Mouse (Mus musculus) CH12.LX (cell line): ENCODE results near the gene Cluap1. TPM values are rescaled to one million over a fixed set of nuclear protein-coding genes. Genes with fewer than 3 reads are reported as not detected.

Experiments
- DNase-seq: peaks from one replicate; pipeline ENCODE4 v3.0.0-alpha.2; 2013; ENCODE audit errors: extremely low read depth
- H3K27ac ChIP-seq: 2 replicates; pipeline ENCODE4 v1.5.1; 2012; ENCODE audit warnings: low read depth, mild to moderate bottlenecking, control low read depth, moderate library complexity; ENCODE audit not compliant: insufficient read depth
- H3K27me3 ChIP-seq: replicated peaks from 2 replicates; pipeline ENCODE3; 2012; ENCODE audit warnings: inconsistent platforms
- H3K36me3 ChIP-seq, 2 experiments: replicated peaks in 1 of 2; 2 replicates each; pipeline versions ENCODE3 to v1.6.1; 2012; ENCODE audit warnings: inconsistent platforms in 1 of 2, low read length in 1 of 2, mild to moderate bottlenecking in 1 of 2, mixed read lengths in 1 of 2, moderate library complexity in 1 of 2; ENCODE audit not compliant: control insufficient read depth in 1 of 2, insufficient read depth in 1 of 2
- H3K4me1 ChIP-seq, 2 experiments: 2 replicates each; pipeline ENCODE4 v1.6.1; 2012; ENCODE audit warnings: inconsistent platforms in 1 of 2, moderate library complexity in 1 of 2; ENCODE audit not compliant: insufficient read depth in 2 of 2, control insufficient read depth in 1 of 2
- H3K4me2 ChIP-seq: 2 replicates; pipeline ENCODE4 v1.6.1; 2012; ENCODE audit warnings: low read depth, mild to moderate bottlenecking, control low read depth; ENCODE audit not compliant: poor library complexity, insufficient read depth, severe bottlenecking
- H3K4me3 ChIP-seq, 3 experiments: fragments of 150-350 bp in 1 of 3; sonication (generic) in 1 of 3; replicated peaks in 1 of 3; 2 replicates each; pipeline versions ENCODE3 to v1.5.1; 2011 to 2012; ENCODE audit warnings: low read depth in 2 of 3, low read length in 2 of 3, mild to moderate bottlenecking in 2 of 3, moderate library complexity in 2 of 3, control low read depth in 1 of 3, improper control_type of control experiment in 1 of 3, inconsistent platforms in 1 of 3, mixed read lengths in 1 of 3; ENCODE audit not compliant: poor library complexity in 1 of 3
- H3K79me2 ChIP-seq: replicated peaks from 2 replicates; pipeline ENCODE4 v1.6.1; 2012; ENCODE audit warnings: mild to moderate bottlenecking, moderate library complexity; ENCODE audit not compliant: control insufficient read depth, poor library complexity, insufficient read depth, severe bottlenecking; ENCODE audit errors: extremely low read depth
- H3K9ac ChIP-seq: 2 replicates; pipeline ENCODE4 v1.6.1; 2012; ENCODE audit warnings: low read depth, mild to moderate bottlenecking, control low read depth, moderate library complexity; ENCODE audit not compliant: insufficient read depth
- H3K9me3 ChIP-seq: replicated peaks from 2 replicates; pipeline ENCODE3; 2012; ENCODE audit warnings: low read length, inconsistent platforms, mixed read lengths
- CHD2 ChIP-seq: IDR thresholded peaks from 2 replicates; pipeline ENCODE4 v1.6.1; 2011; ENCODE audit warnings: low read length, improper control_type of control experiment
- CTCF ChIP-seq, 2 experiments: IDR thresholded peaks in 1 of 2; conservative IDR thresholded peaks in 1 of 2; 2 replicates each; pipeline ENCODE4 v1.5.1; 2011 to 2012; ENCODE audit warnings: low read depth in 2 of 2, low read length in 2 of 2, improper control_type of control experiment in 1 of 2, inconsistent platforms in 1 of 2, mild to moderate bottlenecking in 1 of 2, moderate library complexity in 1 of 2
- ETS1 ChIP-seq: conservative IDR thresholded peaks from 2 replicates; pipeline ENCODE4 v1.6.1; 2012; ENCODE audit warnings: low read depth, mild to moderate bottlenecking, inconsistent platforms, low read length, improper control_type of control experiment, moderate library complexity
- GABPA ChIP-seq: IDR thresholded peaks from 2 replicates; pipeline ENCODE4 v1.6.1; 2012; ENCODE audit warnings: low read depth, low read length, improper control_type of control experiment, inconsistent platforms; ENCODE audit not compliant: insufficient replicate concordance
- IRF4 ChIP-seq: IDR thresholded peaks from 2 replicates; pipeline ENCODE4 v1.6.1; 2014; ENCODE audit warnings: low read depth, mild to moderate bottlenecking, inconsistent platforms, low read length, improper control_type of control experiment
- JUN ChIP-seq: IDR thresholded peaks from 2 replicates; pipeline ENCODE4 v1.6.1; 2011; ENCODE audit warnings: low read depth, mild to moderate bottlenecking, low read length, improper control_type of control experiment, moderate library complexity; ENCODE audit not compliant: insufficient read depth
- JUND ChIP-seq: conservative IDR thresholded peaks from 2 replicates; pipeline ENCODE4 v1.6.1; 2011; ENCODE audit warnings: low read depth, low read length, improper control_type of control experiment
- MAX ChIP-seq: IDR thresholded peaks from 2 replicates; pipeline ENCODE4 v1.6.1; 2011; ENCODE audit warnings: low read length, improper control_type of control experiment
- MAZ ChIP-seq: IDR thresholded peaks from 2 replicates; pipeline ENCODE4 v1.6.1; 2012; ENCODE audit warnings: low read depth, mild to moderate bottlenecking, inconsistent platforms, low read length, improper control_type of control experiment, moderate library complexity
- MEF2A ChIP-seq: IDR thresholded peaks from 2 replicates; pipeline ENCODE4 v1.6.1; 2014; ENCODE audit warnings: low read depth, mild to moderate bottlenecking, inconsistent platforms, low read length, improper control_type of control experiment, borderline replicate concordance
- MYC ChIP-seq: IDR thresholded peaks from 2 replicates; pipeline ENCODE4 v1.6.1; 2011; ENCODE audit warnings: low read depth, mild to moderate bottlenecking, improper control_type of control experiment, low read length
- NELFE ChIP-seq: IDR thresholded peaks from 2 replicates; pipeline ENCODE4 v1.6.1; 2011; ENCODE audit warnings: low read depth, low read length, improper control_type of control experiment
- POLR2A ChIP-seq: IDR thresholded peaks from 2 replicates; pipeline ENCODE4 v1.6.1; 2011; ENCODE audit warnings: low read depth, mild to moderate bottlenecking, improper control_type of control experiment, low read length
- RAD21 ChIP-seq: IDR thresholded peaks from 2 replicates; pipeline ENCODE4 v1.6.1; 2011; ENCODE audit warnings: low read depth, mild to moderate bottlenecking, low read length, improper control_type of control experiment, moderate library complexity
- SIN3A ChIP-seq: IDR thresholded peaks from 2 replicates; pipeline ENCODE4 v1.6.1; 2012; ENCODE audit warnings: low read length, improper control_type of control experiment, inconsistent platforms
- SMC3 ChIP-seq: IDR thresholded peaks from 2 replicates; pipeline ENCODE4 v1.6.1; 2011; ENCODE audit warnings: low read depth, low read length, improper control_type of control experiment
- TCF12 ChIP-seq: IDR thresholded peaks from 2 replicates; pipeline ENCODE4 v1.6.1; 2014; ENCODE audit warnings: low read depth, mild to moderate bottlenecking, inconsistent platforms, low read length, improper control_type of control experiment
- UBTF ChIP-seq: IDR thresholded peaks from 2 replicates; pipeline ENCODE4 v1.6.1; 2012; ENCODE audit warnings: low read depth, mild to moderate bottlenecking, inconsistent platforms, low read length, improper control_type of control experiment, moderate library complexity
- ZKSCAN1 ChIP-seq: IDR thresholded peaks from 2 replicates; pipeline ENCODE4 v1.6.1; 2012; ENCODE audit warnings: low read depth, inconsistent platforms, low read length, improper control_type of control experiment, borderline replicate concordance
- dilution Hi-C: fragments of 300-500 bp; cut with MboI; formaldehyde crosslinking; loops from 2 replicates; pipeline ENCODE4 v1.14.3; 2020; ENCODE audit warnings: low sequenced_read_pairs; ENCODE audit not compliant: extremely low pct_unique_long_range_greater_than_20kb, extremely low pct_ligation_motif_present
- in situ Hi-C: fragments of 300-500 bp; cut with MboI; formaldehyde crosslinking; loops from 3 replicates; pipeline ENCODE4 v1.14.3; 2019; ENCODE audit warnings: low sequenced_read_pairs, low pct_ligation_motif_present, low pct_unique_long_range_greater_than_20kb, mixed read lengths
- polyA plus RNA-seq: library from polyadenylated mRNA; unstranded; fragments of >175 nt; gene quantifications from 2 replicates; pipeline ENCODE4 v1.2.1, GENCODE M21; 2012; ENCODE audit warnings: low read depth; ENCODE audit not compliant: insufficient read length
- total RNA-seq, 2 experiments: library from RNA; depleted of rRNA; stranded (reverse); fragments of 300-350 nt in 1 of 2; fragments of >200 nt in 1 of 2; gene quantifications; 2 replicates each; pipeline ENCODE4 v1.2.3; 2012 to 2014

Cluap1 gene
- total and polyA plus RNA-seq, 3 experiments: 33.7 to 47.0 (median 46.5) TPM

- Histone ChIP-seq H3K9me3 (no peaks in the 10 kb centered on the region), H3K4me3 (peak overlapping the region in 2 of 3 experiments; percentile 57 to 59)
- DNase-seq: no peak
These were observed 12.6 kb upstream of the Cluap1 start for GRCm38 (mm10) chr16:3896046-3896445.

GRCm38 (mm10) chr16:3896553-3896952 lies 12.0 kb upstream of the Cluap1 start:
- peaks cover 55 to 81% of the 10 kb centered on the region in 2 experiments for H3K36me3 ChIP-seq
- peaks cover 9 to 27% of the 10 kb centered on the region in 2 experiments for H3K4me1 ChIP-seq
- no peak for DNase-seq
- H3K4me2 ChIP-seq: no peak overlapping the region; the same call in 1 of the 2 replicates
- H3K27ac ChIP-seq: no peak overlapping the region
- no peak overlapping the region for H3K9ac ChIP-seq
- no peaks in the 10 kb centered on the region for H3K9me3 ChIP-seq
- dilution Hi-C loops: no loop called here
- TF ChIP-seq GABPA (no peak), MEF2A (no peak), RAD21 (no peak), JUN (no peak), MYC (no peak), TCF12 (no peak), NELFE (no peak), ZKSCAN1 (no peak), CTCF (conservative IDR thresholded peaks at IDR 0.05 in 1 of 2, IDR thresholded peaks at IDR 0.05 in 1 of 2; ENCODE audit: low read depth in 2 of 2, low read length in 2 of 2) (no peak), SMC3 (no peak), MAZ (no peak), ETS1 (no peak)
- TF ChIP-seq, all 38 proteins: peak for 0
- in situ Hi-C loops: no loop called here
- Histone ChIP-seq H3K27me3 (no peaks in the 10 kb centered on the region), H3K4me3 (no peak overlapping the region), H3K79me2 (peaks cover 21% of the 10 kb centered on the region)

More at GRCm38 (mm10) chr16:3896046-3896445, 12.6 kb upstream of the Cluap1 start:
- H3K27ac ChIP-seq: no peak overlapping the region
- no peak for TF ChIP-seq SIN3A
- no peak for TF ChIP-seq POLR2A
- no peak for TF ChIP-seq IRF4
- TF ChIP-seq MAX: no peak
- TF ChIP-seq JUND: no peak
- TF ChIP-seq UBTF: no peak
- TF ChIP-seq CHD2: no peak
- H3K36me3 ChIP-seq: peaks cover 50 to 80% of the 10 kb centered on the region in 2 experiments
- peak overlapping the region; percentile 75; the same call in 1 of the 2 replicates for H3K4me2 ChIP-seq
- no peaks in the 10 kb centered on the region for H3K27me3 ChIP-seq
- in situ Hi-C loops: no loop called here
- peak overlapping the region; percentile 83 for H3K9ac ChIP-seq
- peaks cover 23% of the 10 kb centered on the region for H3K79me2 ChIP-seq
- dilution Hi-C loops: no loop called here
- H3K4me1 ChIP-seq: peaks cover 9 to 27% of the 10 kb centered on the region in 2 experiments
